Mouse (Mus musculus): ENCODE results near the gene Apol9a.
"Not testable (repeated sequence)": the region's sequence is repeated elsewhere in the genome, so short reads cannot be mapped to it uniquely, and the experiment has no call there.

The Apol9a gene

GRCm38 (mm10) chr15:77411035-77411434 lies at the start of gene Apol9a:
Gene Apol9a, minus strand, starts transcription at chr15:77411135.
- not testable (repeated sequence) for DNase-seq (ENCODE audit: low read depth, low spot score)

DNA sequence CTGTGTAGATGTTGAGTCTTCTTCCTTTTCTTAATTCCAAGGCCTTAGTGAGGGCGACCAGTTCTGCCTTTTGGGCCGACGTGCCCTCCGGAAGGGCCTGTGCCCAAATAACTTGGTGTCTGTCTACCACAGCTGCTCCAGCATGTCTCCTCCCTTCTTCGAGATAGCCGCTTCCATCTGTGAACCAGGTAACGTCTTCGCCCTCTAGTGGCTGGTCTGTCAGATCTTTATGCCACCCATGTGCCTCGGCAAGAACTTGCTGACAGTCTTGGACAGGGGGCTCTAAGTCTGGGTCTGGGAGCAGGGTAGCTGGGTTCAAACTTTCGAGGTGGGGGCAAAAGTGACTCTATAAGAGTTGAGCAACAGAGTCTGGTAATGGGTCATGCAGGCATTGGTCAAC lies 39.0 kb upstream of the Apol9a start:
- not testable (repeated sequence) for DNase-seq (ENCODE audit: low read depth, low spot score)

DNA sequence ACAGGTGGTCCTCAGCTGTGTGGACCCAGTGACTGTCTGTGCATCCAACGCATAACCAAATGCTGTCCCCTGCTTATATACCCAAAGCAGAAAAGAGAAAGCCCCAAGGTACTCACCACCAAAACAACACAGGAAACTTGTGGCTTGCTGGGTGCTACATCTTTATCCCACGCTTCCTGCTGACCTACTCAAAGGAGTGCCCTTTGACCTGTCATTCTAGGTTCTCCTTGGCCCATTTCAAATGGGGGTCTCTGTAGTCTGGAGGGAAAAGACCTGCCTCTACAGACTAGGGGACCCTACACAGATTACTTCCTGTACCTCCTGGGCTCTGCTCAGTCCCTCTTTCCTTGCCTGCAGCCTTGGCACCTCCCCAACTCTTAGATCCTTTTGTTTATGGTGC lies 36.5 kb upstream of the Apol9a start, which contains the start of gene Apol7b:
Gene Apol7b (minus strand): TSS at position 101 of the 400 bp plus-strand sequence.
- DNase-seq (ENCODE audit: low read depth, low spot score): not testable (repeated sequence)

GRCm38 (mm10) chr15:77445668-77446067 lies 34.7 kb upstream of the Apol9a start:
- not testable (repeated sequence) for DNase-seq (ENCODE audit: low read depth, low spot score)

DNA sequence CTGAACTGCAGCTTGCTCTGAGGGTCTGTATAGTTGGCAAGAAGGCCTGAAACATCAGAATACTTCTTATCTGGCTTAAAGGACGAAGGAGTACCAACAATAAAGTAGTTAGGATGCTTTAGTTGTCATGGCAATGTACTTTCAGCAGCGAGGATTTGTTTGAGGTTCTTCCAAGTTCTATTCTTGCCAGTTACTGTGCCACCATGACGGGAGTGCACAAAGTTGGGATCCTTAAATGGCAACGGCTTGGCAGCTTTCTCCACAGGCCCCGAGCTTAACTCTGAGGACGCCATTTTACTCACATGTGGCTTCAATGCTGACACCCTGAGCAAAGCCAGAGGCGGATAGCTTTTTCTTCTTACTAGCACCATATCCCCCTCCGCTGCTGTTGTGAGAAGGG lies 33.8 kb upstream of the Apol9a start:
- not testable (repeated sequence) for DNase-seq (ENCODE audit: low read depth, low spot score)

DNA sequence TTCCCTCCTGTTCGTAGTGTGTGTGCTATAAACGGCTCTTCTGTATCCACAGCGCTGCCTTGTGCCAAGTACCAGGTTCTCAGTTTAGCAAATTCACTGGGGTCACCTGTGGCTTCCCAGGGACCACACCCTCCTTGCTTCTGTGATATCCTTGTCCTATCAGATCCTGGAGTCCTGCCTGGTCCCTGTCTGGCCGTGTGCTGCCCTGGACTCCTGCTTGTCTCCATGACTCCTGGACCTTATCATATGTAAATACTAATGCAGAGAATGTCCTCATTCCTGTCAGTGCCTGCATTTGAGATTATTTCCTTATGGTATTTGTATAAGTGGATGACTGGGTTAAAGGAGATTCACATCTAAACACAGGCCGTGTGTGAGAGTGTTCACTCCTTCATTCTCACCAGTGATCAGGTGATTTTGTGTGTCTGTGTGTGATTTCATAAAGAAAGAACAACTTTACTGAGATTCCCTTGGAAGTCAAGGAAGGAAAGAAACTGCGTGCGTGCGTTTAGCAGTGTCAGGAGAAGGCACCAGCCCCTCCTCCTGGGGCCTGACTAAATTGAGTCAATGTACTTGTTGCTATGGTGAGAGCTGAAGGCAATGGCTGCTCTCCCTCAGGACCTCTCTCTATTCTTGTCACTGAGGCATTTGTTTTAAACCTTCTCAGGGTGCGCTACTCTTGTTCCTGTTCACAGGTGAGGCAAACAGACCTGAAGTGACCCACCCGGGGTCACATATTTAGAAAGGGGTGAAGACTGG lies 17.9 kb upstream of the Apol9a start:
- DNase-seq (ENCODE audit: low read depth, low spot score): not testable (repeated sequence)

DNA sequence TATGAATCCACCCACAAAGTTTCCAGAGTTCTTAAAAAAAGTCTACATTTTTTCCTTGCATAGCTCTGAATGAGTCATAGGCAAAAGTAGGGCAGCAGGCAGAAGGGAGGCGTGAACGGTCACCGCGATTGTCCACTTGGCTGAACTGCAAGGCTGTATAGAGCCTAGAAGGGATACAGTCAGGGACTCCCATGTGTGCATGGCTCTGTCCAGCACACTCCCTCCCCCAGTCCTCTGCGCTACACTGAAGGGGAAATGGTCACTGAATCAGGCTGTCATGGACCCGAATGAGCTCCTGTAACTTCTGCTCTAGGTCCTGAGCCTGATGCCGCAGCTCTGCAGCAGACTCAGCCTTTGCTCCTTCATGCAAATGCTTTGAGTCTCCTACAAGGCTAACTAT lies 12.0 kb upstream of the Apol9a start:
- not testable (repeated sequence) for DNase-seq (ENCODE audit: low read depth, low spot score)

GRCm38 (mm10) chr15:77419657-77420056 lies 8.7 kb upstream of the Apol9a start:
- not testable (repeated sequence) for DNase-seq (ENCODE audit: low read depth, low spot score)

GRCm38 (mm10) chr15:77416655-77417333 lies 5.9 kb upstream of the Apol9a start:
- DNase-seq (ENCODE audit: low read depth, low spot score): not testable (repeated sequence)

- DNase-seq (ENCODE audit: low read depth, low spot score): not testable (repeated sequence)
Observed at GRCm38 (mm10) chr15:77415653-77416052, 4.7 kb upstream of the Apol9a start.

DNA sequence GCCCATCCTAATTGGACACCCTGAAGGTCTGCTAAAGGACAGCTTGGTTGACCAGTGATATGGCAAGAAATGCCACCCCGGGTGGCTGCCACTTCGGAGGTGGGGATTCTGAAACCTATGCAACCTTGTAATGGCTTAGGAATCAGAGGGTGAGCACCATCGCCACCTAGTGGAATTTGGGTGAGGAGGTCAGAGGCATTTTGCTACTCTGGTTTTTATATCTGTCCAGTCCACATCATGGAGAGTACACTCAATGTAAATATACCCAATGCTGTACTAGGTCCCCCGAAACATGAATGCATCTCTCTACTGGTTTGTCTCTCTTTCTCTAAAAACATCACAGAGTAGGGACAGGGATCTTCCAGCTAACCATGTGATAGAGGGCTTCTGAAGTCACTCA lies 1.8 kb upstream of the Apol9a start:
- not testable (repeated sequence) for DNase-seq (ENCODE audit: low read depth, low spot score)

GRCm38 (mm10) chr15:77406370-77406769 lies 4.6 kb downstream of the Apol9a start:
- DNase-seq (ENCODE audit: low read depth, low spot score): not testable (repeated sequence)

DNA sequence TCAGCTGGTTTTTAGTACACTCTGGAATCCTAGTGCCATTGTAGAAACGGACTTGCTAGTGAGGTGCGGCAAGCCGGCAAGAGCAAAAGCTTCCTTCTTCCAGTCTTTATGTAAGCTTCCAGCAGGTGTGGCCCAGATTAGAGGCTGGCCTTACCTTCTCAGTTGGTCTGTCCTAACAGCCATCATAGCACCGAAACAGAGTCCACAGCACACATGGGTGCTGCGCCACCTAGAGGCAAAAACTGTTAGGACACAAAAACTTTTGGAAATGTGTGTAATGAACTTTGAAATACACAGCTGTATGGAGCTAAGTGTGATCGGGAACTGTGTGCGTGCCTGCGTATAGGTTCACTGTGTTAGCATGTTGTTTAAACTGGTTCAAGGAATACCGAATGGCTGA lies 11.9 kb downstream of the Apol9a start, which contains the start of gene Apol7a:
Gene Apol7a (minus strand): TSS at position 84 of the 400 bp plus-strand sequence.
- not testable (repeated sequence) for DNase-seq (ENCODE audit: low read depth, low spot score)

GRCm38 (mm10) chr15:77397450-77398132 lies 13.3 kb downstream of the Apol9a start:
- not testable (repeated sequence) for DNase-seq (ENCODE audit: low read depth, low spot score)

DNA sequence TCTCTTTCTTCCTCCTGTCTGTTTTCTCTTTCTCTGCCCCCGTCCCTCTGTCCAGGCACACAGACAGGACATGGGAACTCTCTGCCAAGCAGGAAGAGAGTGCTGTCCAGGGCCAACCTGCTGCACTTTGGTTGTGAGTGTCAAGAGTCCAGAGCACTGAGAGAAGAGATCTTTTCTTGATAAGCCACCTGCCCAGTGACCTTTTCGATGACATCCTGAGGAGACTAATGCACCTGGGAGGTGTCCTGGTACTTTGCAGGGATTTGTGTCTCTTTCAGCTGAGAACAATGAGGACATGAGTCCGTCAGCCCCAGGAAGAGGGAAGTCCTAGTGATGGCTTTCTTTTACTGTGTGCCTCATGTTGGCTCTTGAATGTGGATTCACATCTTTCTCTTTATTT lies 17.1 kb downstream of the Apol9a start:
- DNase-seq (ENCODE audit: low read depth, low spot score): not testable (repeated sequence)

- no peak for DNase-seq (ENCODE audit: low read depth, low spot score)
Observed at GRCm38 (mm10) chr15:77387462-77387861, 23.5 kb downstream of the Apol9a start.

GRCm38 (mm10) chr15:77384340-77385030 lies 26.4 kb downstream of the Apol9a start:
- no peak for DNase-seq (ENCODE audit: low read depth, low spot score)

DNA sequence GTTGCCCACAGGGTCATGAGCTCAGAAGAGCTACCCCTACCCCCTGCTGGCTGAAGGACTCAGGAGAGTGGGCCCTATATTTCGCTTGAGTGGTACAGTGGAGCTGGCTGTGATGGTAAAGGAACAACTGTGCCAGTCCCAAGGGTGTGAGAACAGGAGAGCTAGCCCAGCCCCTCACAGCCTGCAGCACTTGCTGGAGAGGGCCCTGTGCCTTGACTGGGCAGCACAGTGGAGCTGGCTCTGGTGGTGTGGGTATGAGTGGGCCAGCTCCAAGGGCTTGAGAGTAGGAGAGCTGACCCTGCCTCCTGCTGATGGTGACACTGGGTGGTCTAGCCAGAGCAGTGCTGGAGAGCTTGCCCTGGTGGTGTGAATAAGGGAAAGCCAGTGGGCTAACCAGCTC lies 28.1 kb downstream of the Apol9a start:
- no peak for DNase-seq (ENCODE audit: low read depth, low spot score)

GRCm38 (mm10) chr15:77382271-77382850 lies 28.6 kb downstream of the Apol9a start:
- DNase-seq (ENCODE audit: low read depth, low spot score): no peak

DNA sequence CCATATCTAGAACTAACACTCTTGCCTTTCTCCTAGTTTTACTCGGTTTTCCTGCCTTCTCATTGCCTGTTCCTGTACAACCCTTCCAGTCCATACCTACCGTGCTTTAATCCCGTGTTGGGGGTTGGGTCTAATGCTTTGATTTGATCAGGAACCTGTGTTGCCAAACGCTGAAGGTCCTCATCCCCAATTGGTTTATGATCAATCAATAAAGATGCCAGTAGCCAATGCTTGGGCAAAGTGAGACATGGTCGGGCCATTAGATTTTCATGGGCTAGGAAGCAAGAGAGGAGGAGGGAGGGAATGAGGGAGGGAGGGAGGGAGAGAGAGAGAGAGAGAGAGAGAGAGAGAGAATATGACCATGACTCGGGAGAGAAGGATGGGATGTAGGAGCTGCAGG lies 29.5 kb downstream of the Apol9a start:
- DNase-seq (ENCODE audit: low read depth, low spot score): no peak

GRCm38 (mm10) chr15:77379921-77380320 lies 31.0 kb downstream of the Apol9a start:
- no peak for DNase-seq (ENCODE audit: low read depth, low spot score)

Data from c-Kit-negative CD71-positive TER-119-positive erythroid progenitor cells, embryonic 14.5 days (primary cell).